Mouse (Mus musculus) activated CD4-positive, CD25-positive, alpha-beta regulatory T cell, adult 4 months (primary cell): Measurements from ENCODE around the gene Ak4. TPM values are rescaled to one million over a fixed set of nuclear protein-coding genes. Genes with fewer than 3 reads are reported as not detected.
"Not testable (repeated sequence)": the region's sequence is repeated elsewhere in the genome, so short reads cannot be mapped to it uniquely, and the experiment has no call there.

ENCODE experiments used
- ATAC-seq: one replicate; pipeline ENCODE4 v1.8.0; 2017
- polyA plus RNA-seq, 2 experiments: library from polyadenylated mRNA; unstranded; fragments of 100-300 nt; shearing (Covaris generic); gene quantifications; one replicate each; pipeline ENCODE4 v1.2.1; 2017

The Ak4 gene
- polyA plus RNA-seq = under 1 TPM in 1 of 2 experiments, not detected in 1; 0.59 TPM

DNA sequence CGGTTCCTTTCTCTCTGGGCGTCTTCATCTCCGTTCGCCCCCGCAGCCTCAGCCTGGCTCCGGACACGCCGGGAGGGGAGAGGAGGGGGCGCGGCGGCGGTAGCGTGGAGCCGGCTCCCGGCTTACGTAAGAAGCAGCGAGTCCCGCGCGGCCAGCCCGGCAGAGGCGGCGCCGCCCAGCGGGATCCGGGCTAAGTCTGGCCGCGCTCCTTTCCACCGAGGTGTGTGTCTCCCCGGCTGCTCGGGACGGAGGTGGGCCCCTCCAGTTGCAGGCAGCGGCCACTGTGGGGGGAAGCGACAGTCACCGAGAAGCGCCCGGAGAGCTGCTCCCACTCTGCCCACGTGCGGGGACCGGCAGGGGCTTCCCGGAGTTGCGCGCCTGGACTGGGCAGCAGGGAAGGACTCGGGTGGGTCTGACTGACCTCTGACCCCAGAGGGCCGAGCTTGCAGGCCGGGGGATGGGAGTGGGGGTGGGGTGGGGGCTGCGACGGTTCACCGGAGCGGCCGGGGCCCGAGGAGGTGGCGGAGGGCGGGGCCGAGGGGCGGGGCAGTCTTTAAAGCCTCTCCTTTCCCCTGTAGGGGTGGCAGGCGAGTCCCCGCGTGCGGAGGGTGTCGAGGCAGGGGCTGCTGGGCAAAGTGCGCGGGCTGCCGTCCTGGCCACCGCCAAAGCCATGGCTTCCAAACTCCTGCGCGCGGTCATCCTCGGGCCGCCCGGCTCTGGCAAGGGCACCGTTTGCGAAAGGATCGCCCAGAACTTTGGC lies at the start of gene Ak4:
Ak4 (plus strand) TSS at position 127 of the 760 bp plus-strand sequence.
- no peak for ATAC-seq

DNA sequence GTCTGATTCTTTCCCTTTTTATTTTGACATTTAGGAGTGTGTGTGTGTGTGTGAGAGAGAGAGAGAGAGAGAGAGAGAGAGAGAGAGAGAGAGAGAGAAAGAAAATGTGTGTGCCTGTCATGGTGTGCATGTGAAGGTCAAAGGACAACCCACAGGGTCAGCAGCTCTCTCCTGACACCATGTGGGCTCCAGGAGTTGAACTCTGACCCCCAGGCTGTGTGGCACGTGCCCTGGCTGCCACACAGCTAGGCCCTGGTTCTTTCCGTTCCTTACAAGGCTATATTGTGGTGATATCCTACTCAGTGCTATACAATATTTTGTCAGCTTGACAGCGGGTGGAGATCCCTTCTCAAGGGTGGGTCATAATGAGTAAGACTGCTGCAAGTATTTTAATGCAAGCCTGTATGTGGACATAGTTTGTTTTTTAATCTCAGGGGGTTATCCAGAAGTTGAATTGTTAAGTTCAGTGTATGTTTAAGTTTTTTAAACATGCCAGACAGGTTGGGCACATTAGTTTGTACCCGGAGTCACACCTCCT lies 49.3 kb upstream of the Ak4 start:
- no peak for ATAC-seq

DNA sequence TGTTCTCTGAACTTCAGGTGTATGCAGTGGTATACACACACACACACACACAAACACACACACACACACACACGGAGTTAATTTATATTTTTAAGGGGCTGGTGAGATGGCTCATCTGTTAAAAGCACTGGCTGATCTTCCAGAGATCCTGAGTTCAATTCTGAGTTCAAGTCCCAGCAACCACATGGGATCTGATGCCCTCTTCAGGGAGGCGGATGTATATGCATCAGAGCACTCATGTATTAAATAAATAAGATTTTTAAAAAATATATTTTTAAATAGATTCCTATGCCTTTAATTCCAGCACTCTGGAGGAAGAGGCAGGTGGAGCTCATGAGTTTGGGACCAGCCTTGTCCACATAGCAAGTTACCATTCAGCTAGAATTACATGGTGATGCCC lies 46.8 kb upstream of the Ak4 start:
- no peak for ATAC-seq

DNA sequence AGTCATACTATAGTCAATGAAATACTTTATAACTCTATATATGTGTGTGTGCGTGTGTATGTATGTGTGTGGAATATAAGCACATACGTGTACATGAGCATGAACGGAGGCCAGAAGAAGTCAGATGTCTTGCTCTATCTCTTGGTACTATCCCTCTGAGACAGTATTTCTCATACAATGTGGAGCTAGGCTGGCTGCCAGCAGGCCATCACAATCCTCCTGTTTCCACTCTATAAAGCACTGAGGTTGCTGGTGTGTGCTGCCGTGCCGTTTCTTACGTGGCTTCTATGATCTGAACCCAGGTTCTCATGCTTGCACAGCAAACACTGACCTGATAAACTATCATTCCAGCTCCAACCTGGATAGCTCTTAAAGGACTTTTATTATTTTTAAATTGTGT lies 46.3 kb upstream of the Ak4 start:
- no peak for ATAC-seq

DNA sequence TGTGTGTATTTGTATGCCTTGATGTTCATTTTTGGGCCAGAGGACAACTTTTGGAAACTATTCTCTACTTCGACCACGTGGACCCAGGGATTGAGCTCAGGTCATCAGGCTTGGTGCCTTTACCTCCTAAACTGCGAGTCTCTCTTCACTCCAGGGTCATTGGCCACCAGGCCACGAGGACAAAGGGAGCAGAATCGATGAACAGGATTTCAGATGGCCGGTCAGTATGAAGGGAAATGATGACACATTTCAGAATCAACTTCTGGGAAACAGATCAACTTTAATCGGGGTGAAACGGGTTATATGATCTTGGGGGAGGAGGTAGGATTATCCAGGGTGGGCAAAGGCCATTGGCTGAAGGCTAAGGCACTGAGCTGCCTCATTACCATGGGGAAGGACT lies 45.0 kb upstream of the Ak4 start:
- no peak for ATAC-seq

DNA sequence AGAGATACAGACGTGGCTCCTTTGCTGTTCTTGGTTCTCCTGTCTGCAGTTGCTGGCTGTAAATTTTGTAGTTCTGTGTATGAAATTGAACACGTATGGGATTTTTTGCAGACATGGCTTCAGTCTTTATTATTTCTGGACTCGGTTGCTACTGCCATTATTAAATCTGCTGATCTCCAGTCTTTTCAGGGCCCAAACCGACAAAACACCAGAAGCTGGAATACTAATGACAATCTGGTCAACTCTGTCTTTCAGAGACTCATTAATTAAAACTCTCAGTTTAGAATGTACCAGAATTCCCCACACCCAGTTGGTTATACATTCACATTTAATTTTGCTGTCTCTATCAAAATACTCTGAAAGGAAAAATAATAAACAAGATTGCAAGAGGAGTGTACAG lies 42.2 kb upstream of the Ak4 start:
- no peak for ATAC-seq

DNA sequence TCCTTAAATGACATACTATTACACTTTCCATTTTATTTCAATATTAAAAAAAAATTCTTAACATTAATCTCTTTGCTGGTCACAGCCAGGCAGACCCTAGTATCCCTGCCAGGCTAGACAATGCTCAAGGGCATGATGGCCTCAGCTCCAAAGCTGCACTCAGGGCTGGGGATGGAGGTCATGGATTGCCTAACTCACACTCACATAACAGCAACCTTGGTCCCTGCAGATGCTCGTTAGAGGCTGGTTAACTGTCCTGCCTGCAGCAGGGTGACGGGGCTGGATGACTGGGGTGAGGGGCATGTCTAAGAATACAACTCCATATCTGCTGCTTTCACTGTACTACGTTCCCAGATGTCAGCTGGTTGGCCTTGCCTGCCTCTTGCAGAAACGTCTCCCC lies 40.8 kb upstream of the Ak4 start:
- ATAC-seq = no peak

DNA sequence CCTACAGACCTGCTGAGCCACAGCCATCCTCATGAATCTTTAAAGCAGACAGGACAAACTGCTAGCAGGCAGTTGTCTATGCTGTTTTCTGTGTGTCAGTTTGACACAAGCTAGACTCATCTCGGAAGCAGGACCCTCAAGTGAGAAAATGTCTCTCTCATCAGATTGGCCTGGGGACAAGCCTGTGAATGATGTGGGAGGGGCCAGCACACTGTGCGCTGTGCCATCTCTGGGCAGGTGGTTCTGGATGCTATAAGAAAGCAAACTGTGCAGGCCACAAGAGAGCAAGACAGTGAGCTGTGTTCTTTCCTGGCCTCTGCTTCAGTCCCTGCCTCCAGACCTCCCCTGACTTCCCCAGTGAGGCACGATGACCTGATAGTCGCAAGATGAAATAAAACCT lies 40.3 kb upstream of the Ak4 start:
- ATAC-seq = no peak

DNA sequence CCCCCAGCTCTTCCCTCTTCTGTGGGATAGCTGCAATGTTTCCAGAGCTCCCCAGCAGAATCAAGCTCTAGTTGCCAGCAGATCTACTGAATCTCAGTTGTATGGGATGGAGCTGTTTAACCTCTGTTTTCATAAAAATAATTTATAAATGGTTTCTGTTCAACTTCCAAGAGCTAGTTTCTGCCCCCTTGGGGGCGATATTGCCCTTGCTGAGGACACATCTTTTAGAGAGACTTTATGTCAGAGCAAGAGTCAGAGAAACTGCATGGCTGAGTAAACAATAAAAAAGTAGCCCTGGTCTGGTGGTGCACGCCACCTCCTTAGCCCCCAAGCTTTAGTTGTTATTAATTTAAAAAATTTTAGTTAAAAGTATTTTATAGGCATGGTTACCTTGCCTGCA lies 34.1 kb upstream of the Ak4 start:
- ATAC-seq = no peak

DNA sequence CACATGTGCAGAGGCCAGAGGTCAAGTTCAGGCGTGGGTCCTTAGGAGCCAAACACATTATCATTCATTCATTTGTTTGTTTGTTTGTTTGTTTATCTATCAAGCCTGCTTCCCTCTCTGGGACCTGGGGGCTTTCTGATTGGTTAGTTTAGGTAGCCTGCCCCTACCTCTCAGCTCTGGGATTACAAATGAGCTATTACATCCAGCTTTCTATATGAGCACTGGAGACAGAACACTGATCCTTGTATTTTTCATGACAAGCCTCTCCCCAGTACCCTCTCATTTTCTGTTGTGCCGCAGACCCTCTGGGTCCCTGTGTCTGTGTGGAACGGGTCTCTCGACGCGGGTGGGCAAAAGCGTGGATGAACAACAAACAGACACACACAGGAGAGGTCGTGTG lies 30.8 kb upstream of the Ak4 start:
- ATAC-seq = no peak

DNA sequence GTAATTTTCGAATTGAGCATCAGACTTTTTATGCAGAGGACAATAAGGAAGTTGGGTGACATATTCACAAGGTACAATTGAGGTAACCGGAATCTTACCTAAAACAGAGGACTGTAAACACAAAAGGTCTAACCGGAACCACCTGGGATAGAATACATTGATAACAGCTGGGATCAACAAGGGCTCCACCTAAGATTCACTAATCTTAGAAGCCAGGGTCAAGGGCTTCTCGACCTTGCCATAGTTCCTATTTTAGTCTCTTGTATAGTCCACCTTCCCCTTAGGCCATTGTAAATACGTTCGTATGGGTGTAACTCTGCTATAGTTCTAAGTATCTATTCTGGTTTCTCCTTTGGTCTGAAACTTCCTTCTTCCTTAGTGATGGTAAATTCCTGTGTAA lies 30.4 kb upstream of the Ak4 start:
- not testable (repeated sequence) for ATAC-seq

DNA sequence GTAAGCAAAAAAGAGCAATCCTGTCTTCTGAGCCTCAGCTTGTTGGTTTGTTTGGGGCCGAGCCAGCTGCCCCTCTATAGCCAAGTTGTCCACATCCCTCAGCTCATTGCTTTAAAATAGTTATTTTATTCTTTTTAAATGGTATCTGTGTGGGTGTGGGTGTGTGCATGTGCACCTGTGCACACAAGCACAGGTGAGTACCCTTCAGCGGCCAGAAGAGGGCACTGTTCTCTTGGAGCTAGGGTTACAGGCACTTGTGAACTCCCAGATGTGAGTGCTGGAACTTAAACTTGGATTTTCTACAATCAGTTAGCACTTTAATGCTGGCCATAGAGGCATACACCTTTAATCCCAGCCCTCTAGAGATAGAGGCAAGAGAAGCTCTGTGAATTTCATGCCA lies 26.8 kb upstream of the Ak4 start:
- no peak for ATAC-seq

DNA sequence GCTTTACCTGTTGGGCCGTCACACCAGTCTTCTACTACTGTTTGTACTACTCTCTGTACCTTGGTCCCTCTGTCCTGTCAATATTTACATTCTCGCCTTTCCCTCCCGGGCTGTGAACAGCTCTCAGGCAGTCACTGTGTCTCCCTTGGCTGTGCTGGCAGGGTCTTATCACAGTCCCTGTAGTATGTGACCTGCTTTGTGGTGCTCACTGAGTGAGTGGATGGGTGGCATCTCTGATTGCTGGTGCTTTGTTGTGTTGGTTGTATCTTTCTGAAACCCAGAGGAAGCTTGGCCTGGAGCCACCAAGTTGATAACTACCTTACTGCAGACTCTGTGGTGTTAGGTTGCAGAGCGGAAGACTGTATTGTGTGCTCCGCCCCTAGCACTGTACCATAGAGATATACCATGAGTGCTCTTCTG lies 25.8 kb upstream of the Ak4 start:
- ATAC-seq = no peak

DNA sequence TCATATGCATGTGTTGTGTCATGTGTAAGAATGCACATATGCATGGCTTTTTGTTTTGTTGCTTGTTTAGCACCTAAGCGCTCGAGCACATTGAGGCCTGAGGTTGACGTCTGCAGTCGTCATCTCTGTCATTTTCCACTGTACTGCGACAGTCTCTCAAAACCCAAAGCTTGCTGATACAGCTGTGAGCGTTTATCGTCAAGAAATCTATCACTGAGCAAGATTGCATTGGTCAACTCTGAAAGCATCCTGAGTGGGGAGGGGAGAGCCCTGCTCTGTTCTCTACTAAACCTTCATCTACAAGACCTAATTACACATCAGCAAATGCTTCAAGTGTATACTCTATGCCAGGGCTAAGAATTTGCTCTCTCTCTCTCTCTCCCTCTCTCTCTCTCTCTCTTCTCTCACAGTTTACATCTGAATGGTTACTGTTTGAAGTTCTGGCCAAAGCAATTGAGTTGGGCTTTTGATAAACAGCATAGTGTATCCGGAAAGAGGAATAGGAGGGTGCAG lies 24.0 kb upstream of the Ak4 start:
- no peak for ATAC-seq

DNA sequence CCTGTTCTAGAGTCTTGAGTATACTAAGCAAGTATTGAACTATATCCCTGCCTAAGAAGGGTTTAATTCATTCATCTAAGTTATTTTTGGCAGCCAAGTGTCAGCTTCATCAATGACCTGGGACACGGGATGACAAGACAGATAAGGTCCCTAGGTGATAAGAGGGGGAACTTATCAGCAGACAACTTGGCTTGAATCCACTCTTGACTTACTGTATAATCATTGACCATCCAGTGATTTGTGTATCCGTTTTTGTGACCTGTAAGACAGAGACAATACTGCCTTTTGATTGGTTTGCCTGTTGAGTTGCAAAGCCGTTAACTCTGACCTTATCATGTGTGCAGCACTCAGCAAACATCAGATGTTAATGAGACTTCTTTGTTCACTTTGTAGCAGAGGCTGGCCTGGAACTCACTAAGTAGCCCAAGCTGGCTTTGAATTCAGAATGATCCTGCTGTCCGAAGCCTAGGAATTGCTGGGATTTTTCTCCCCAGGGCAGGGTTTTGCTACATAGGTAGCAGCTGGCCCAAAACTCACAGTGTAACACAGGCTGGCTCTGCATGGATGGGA lies 19.0 kb upstream of the Ak4 start:
- ATAC-seq = no peak

DNA sequence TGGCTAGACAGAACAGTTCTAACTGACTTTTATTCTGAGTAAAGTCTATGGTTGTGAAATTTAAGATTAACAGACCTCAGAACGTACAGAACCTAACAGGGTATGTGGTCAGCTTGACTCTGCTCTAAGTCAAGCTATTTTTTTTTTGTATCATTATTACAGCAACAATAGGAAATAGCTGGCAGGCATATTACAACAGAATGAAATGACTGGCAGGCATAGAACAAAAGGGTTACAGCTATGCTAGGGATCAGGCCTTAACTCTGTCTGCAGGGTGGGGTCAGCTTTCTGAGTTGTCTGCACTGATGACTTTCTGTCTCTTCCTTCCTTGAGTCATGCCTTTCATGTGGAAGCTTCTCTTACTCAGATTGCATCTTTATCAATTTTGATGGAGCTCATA lies 17.1 kb upstream of the Ak4 start:
- ATAC-seq = no peak

DNA sequence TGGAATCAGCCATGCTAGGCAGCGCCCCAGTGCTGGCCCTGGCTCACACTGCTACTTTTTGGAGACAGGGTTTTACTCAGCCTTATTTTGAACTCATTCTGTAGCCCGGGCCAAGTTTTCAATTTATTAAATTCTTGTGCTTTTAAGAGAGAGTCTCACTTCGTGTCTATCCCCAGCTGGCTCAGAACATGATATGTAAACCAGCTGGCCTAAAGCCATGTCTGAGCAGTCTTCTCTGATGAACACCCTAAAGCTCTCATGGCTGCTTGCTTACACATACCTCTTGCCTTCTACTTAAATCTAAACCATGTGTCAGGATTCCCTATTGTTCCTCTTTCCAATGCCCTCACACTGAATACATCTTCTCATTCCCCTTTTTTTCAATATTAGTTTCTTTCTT lies 14.2 kb upstream of the Ak4 start:
- no peak for ATAC-seq

DNA sequence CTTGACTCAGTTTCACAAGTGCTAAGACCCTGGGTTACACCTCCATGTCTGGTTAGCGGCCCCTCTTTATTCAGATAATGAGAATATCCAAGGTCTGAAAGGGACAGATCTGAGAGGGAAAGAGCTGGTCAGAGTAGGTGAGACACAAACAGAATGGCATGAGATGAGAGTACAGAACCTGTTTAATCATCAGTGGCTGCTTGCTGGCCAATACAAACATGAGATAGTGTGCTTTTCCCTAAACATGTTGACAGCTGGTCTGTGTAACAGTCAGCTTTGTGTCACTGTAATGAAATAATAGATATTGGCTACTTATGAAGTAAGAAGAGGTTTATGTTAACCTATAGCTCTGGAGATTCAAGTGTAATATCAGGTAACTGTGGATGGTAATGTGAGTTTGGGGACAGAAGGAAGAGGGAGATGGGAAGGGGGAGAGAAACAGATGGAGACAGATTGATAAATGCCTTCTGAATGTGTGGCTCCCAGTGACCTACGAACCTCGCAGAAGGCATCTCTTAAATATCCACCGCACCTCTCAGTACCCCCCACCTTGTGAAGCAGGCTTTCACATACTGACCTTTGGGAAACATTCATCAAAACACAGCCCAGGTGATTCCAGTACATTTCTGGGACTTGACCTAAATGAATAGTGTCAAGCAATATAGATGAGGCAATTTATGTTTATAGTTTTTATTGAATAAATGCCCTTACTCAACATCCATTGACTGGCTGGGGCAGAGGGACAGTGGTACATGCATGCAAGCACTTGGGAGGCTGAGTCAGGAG lies 12.5 kb upstream of the Ak4 start:
- ATAC-seq = no peak

DNA sequence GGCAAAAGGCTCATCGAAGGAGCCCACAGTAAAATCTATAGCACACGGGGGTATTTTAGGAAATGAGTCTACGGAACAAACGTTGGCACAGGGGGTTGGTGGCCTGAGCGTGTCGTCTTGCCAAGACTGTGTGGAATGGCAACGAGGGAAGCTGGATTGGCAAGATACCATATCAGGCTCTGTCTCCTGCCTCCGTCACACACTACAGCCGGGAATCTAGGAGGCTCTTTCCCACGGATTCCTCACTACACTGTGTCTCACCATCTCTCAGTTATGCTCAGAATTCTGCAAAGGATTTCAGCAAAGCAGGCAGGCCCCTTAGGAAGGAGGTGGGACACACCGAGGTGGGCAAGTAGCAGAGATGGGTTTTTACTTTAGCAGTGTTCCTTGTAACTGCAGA lies 2.1 kb upstream of the Ak4 start:
- ATAC-seq = no peak

DNA sequence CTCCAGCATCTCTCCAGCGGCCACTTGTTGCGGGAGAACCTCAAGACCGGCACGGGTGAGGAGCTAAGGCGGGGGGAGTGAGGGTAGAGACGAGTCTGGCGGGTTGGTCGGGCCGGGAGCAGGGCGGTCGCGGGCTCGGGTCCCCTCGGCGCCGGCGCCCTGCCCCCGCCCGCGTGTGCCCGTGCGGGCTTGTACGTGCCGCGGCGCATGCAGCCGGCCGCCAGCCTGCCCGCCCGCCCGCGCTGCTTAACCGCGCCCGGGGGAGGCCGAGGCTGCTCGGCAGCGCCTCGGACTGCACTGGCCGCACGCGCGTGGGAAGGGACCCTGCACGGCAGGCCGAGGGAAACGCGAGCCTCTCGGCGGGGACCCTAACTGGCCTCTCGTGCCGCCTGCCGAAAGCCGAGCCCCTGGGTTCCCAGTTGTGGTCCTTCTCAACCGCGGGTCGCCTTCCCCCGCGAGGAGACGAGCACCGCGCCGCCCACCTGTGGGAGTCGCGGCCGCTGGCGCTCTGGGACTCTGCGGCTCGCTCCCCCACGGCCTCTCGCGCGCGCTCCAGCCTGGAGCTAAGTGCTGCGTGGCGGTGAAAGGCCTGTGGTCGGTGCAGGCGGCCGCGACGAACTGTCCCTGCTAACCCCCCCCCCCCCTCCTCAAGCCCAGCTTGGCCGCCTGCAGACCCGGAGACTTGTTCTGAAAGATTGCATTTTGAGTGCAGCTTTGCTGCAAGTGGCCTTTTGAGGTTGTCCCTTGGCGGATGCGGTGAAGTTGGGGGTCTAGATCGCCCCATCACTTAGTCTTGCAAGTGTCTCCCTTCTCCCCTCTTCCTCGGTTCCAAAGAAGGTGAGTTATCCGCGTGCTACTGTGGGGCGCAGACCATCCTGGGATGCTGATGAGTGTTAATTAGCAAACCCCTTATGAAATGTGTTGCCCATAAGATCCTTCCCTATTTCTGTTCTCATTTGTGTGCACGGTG lies 1.1 kb downstream of the Ak4 start:
- no peak for ATAC-seq

DNA sequence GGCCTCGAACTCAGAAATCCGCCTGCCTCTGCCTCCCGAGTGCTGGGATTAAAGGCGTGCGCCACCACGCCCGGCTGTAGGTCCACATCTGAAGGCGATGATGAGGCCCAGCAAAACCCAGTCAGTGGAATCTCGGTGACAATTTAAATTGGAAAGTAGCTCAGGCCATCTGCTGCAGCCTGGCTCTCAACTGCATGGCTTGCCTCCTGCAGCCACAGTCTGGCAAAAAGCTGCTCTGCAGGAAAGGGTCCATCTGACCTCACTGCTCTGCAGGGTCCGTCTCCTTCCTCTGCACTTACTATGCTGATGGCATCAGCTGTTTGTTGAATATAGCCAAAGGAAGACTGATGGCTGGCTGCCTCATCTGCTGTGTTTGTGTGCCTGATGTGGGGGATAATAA lies 3.9 kb downstream of the Ak4 start:
- no peak for ATAC-seq

DNA sequence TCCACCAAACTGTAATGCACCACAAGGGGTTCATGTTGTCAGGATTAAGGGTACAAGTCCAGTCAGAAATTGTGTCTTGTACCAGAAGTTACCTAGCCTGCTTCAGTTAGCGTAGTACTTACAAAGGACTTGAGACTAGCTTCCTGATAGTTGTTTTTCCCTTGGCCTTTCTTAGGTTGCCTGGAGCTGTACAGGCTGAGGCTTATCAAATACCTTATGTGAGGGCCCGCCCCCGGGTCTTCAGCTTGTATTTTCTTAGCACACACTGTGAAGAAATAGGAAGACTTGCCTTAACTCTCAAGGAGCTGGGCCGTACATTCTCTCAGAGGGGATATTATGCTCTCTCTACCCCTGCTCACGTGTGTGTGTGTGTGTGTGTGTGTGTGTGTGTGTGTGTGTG lies 4.5 kb downstream of the Ak4 start:
- no peak for ATAC-seq
